Mouse (Mus musculus): Measurements from ENCODE around the gene A430033K04Rik. TPM values are rescaled to one million over a fixed set of nuclear protein-coding genes. Genes with fewer than 3 reads are reported as not detected.
A peak's percentile ranks its signal among the peaks of the same experiment; 100 is the strongest.

Gene A430033K04Rik
- polyA plus RNA-seq (2015; fragmentation: Nextera tagmentation; extraction: Ambion mirVana), result 14.5 and 14.7 TPM in 2 replicates

- H3K4me1 ChIP-seq (replicated peaks; ENCODE audit: control insufficient read depth, insufficient read depth, low read length), result peaks cover 9% of the 10 kb centered on the region
These were observed at the start of gene A430033K04Rik for GRCm38 (mm10) chr5:138622645-138623477. Gene A430033K04Rik, plus strand, starts transcription at chr5:138622859.

DNA sequence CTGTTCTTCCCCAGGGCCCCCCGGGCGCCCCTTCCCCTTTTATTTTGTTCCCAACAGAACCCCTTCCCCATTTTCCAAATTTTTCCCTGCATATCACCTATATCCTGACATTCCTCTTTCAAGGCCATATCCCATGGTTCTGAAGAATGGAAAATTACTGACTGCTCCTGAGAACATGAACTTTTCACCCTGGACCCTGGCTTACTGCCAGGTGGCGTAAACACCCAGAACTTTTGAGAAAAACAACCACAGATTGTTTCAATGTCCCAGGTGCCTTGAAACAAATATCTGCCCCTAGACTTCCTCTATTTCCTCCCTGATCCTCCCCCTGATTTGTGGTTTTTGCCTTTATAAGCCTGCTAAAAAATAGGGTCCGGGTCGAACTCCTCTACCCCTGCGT lies 35.3 kb upstream of the A430033K04Rik start:
- H3K4me1 ChIP-seq (replicated peaks; ENCODE audit: control insufficient read depth, insufficient read depth, low read length), result no peaks in the 10 kb centered on the region
- no peak overlapping the region for H3K4me2 ChIP-seq (ENCODE audit: low read depth, low read length)
- no peak for ATAC-seq (ENCODE audit: low read depth)
- no peaks in the 10 kb centered on the region for H3K36me3 ChIP-seq (ENCODE audit: control insufficient read depth, insufficient read depth, low read length)
- no peaks in the 10 kb centered on the region for H3K27me3 ChIP-seq (ENCODE audit: control insufficient read depth, insufficient read depth, low read depth, low read length)
- peaks cover 9% of the 10 kb centered on the region for H3K9me3 ChIP-seq (ENCODE audit: control insufficient read depth, low read length)
- no peak overlapping the region for H3K27ac ChIP-seq (ENCODE audit: low read length)
- H3K4me3 ChIP-seq (ENCODE audit: low read length), result no peak overlapping the region
- WGBS, result 75% methylated on average over 6 of the region's 6 CpGs
- H3K9ac ChIP-seq (ENCODE audit: low read length), result no peak overlapping the region

More at GRCm38 (mm10) chr5:138622645-138623477, at the start of gene A430033K04Rik:
- H3K4me2 ChIP-seq (ENCODE audit: low read depth, low read length), result peak within 1 kb of the TSS; percentile 76
- ATAC-seq (ENCODE audit: low read depth), result peak; percentile 94
- H3K27me3 ChIP-seq (ENCODE audit: control insufficient read depth, insufficient read depth, low read depth, low read length), result no peaks in the 10 kb centered on the region
- peak within 1 kb of the TSS; percentile 81 for H3K4me3 ChIP-seq (ENCODE audit: low read length)
- peaks cover 4% of the 10 kb centered on the region for H3K9me3 ChIP-seq (ENCODE audit: control insufficient read depth, low read length)
- H3K27ac ChIP-seq (ENCODE audit: low read length), result peak within 1 kb of the TSS; percentile 88
- H3K9ac ChIP-seq (ENCODE audit: low read length), result peak within 1 kb of the TSS; percentile 87
- WGBS, result under 1% methylated on average over 30 of the region's 30 CpGs
- peaks cover 5% of the 10 kb centered on the region for H3K36me3 ChIP-seq (ENCODE audit: control insufficient read depth, insufficient read depth, low read length)

DNA sequence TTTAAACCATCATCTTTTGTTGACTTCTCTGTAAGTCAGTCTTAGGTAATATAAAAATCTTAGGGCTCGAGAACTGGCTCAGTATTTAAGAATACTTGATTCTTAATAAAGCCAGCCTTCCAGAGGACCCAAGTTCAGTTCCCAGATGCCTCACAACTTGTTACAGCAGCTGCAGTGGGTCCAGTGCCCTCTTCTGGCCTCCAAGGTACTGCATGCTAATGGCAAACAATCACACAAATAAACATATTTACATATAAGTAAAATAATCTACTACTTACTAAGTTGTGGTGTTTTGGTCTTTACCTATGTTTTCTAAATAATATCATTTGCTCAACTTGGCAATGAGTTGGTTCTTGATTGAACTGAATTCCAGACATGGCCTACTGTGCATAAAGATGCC lies 4.3 kb upstream of the A430033K04Rik start:
- peaks cover 28% of the 10 kb centered on the region for H3K9me3 ChIP-seq (ENCODE audit: control insufficient read depth, low read length)
- H3K36me3 ChIP-seq (ENCODE audit: control insufficient read depth, insufficient read depth, low read length), result peaks cover 48% of the 10 kb centered on the region
- no peak overlapping the region for H3K27ac ChIP-seq (ENCODE audit: low read length)
- H3K4me2 ChIP-seq (ENCODE audit: low read depth, low read length), result peak overlapping the region; percentile 43
- no peak for ATAC-seq (ENCODE audit: low read depth)
- H3K4me1 ChIP-seq (replicated peaks; ENCODE audit: control insufficient read depth, insufficient read depth, low read length), result peaks cover 4% of the 10 kb centered on the region; the same call in 1 of the 2 replicates
- no peak overlapping the region for H3K9ac ChIP-seq (ENCODE audit: low read length)
- no peaks in the 10 kb centered on the region for H3K27me3 ChIP-seq (ENCODE audit: control insufficient read depth, insufficient read depth, low read depth, low read length)
- WGBS, result 88% methylated on average over 1 of the region's 1 CpGs
- peak overlapping the region; percentile 28 for H3K4me3 ChIP-seq (ENCODE audit: low read length)

GRCm38 (mm10) chr5:138619211-138620128 lies 3.2 kb upstream of the A430033K04Rik start, which contains the start of gene Zfp68:
Gene Zfp68, minus strand, starts transcription at chr5:138619761.
- Histone ChIP-seq H3K27ac (ENCODE audit: low read length) (peak within 1 kb of the TSS; percentile 98), H3K4me2 (ENCODE audit: low read depth, low read length) (peak within 1 kb of the TSS; percentile 54), H3K27me3 (ENCODE audit: control insufficient read depth, insufficient read depth, low read depth, low read length) (no peaks in the 10 kb centered on the region), H3K4me3 (ENCODE audit: low read length) (peak within 1 kb of the TSS; percentile 81), H3K9ac (ENCODE audit: low read length) (peak within 1 kb of the TSS; percentile 97), H3K36me3 (ENCODE audit: control insufficient read depth, insufficient read depth, low read length) (peaks cover 37% of the 10 kb centered on the region), H3K9me3 (ENCODE audit: control insufficient read depth, low read length) (peaks cover 21% of the 10 kb centered on the region), H3K4me1 (replicated peaks; ENCODE audit: control insufficient read depth, insufficient read depth, low read length) (peaks cover 9% of the 10 kb centered on the region)
- under 1% methylated on average over 42 of the region's 43 CpGs for WGBS
- peak; percentile 96 for ATAC-seq (ENCODE audit: low read depth)

DNA sequence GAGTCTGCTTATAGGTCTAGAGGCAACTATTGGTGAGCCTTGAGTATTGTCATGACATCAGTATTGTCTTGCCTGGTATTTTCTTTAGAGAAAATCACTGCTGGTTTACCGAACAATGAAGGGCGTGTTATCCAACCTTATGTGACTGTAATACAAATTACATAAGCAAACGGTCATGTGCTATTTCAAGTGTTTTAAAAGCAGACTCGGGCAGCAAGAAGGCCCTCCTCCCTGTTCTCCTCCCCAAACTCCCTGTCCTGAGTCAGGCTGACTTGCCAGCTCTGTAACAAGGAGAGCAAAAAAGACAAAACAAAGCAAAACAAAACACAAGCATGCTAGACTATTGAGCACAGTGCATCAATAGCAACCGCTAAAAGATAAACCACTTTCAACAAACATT lies 1.8 kb upstream of the A430033K04Rik start:
- no peak overlapping the region for H3K9ac ChIP-seq (ENCODE audit: low read length)
- no peak overlapping the region for H3K4me3 ChIP-seq (ENCODE audit: low read length)
- WGBS, result 65% methylated on average over 5 of the region's 5 CpGs
- no peaks in the 10 kb centered on the region for H3K27me3 ChIP-seq (ENCODE audit: control insufficient read depth, insufficient read depth, low read depth, low read length)
- H3K9me3 ChIP-seq (ENCODE audit: control insufficient read depth, low read length), result peaks cover 20% of the 10 kb centered on the region
- no peak for ATAC-seq (ENCODE audit: low read depth)
- H3K4me1 ChIP-seq (replicated peaks; ENCODE audit: control insufficient read depth, insufficient read depth, low read length), result peaks cover 9% of the 10 kb centered on the region
- no peak overlapping the region for H3K4me2 ChIP-seq (ENCODE audit: low read depth, low read length)
- 0 out of 2 replicates have a peak overlapping the region, but pooled peaks have one; percentile 21 for H3K27ac ChIP-seq (ENCODE audit: low read length)
- H3K36me3 ChIP-seq (ENCODE audit: control insufficient read depth, insufficient read depth, low read length), result peaks cover 23% of the 10 kb centered on the region

DNA sequence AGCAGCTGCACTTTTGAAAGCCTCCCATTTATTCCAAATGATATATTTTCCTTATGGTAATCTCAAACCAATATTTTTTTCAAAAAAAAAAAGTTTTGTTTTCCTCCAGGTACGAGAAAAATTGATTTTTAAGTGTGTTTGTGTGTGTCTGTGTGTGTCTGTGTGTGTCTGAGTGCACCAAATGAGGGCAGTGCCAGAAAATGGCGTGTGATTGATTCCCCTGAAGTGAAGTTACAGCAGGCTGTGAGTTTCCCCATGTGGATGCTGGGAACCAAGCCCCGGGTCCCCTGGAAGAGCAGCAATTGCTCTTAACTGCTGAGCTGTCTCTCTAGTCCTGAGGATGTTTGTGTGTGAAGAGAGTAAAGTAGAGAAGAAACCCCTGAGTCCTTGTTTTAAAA lies 818 bp downstream of the A430033K04Rik start:
- H3K36me3 ChIP-seq (ENCODE audit: control insufficient read depth, insufficient read depth, low read length), result no peaks in the 10 kb centered on the region
- ATAC-seq (ENCODE audit: low read depth), result no peak
- H3K4me3 ChIP-seq (ENCODE audit: low read length), result peak overlapping the region; percentile 81
- 6% methylated on average over 3 of the region's 3 CpGs for WGBS
- H3K9me3 ChIP-seq (ENCODE audit: control insufficient read depth, low read length), result no peaks in the 10 kb centered on the region
- peak overlapping the region; percentile 76 for H3K4me2 ChIP-seq (ENCODE audit: low read depth, low read length)
- no peak overlapping the region; the same call in 1 of the 2 replicates for H3K27ac ChIP-seq (ENCODE audit: low read length)
- no peaks in the 10 kb centered on the region for H3K27me3 ChIP-seq (ENCODE audit: control insufficient read depth, insufficient read depth, low read depth, low read length)
- H3K9ac ChIP-seq (ENCODE audit: low read length), result peak overlapping the region; percentile 87
- H3K4me1 ChIP-seq (replicated peaks; ENCODE audit: control insufficient read depth, insufficient read depth, low read length), result peaks cover 9% of the 10 kb centered on the region

GRCm38 (mm10) chr5:138636486-138636885 lies 13.8 kb downstream of the A430033K04Rik start:
- Histone ChIP-seq H3K4me2 (ENCODE audit: low read depth, low read length) (no peak overlapping the region), H3K27me3 (ENCODE audit: control insufficient read depth, insufficient read depth, low read depth, low read length) (no peaks in the 10 kb centered on the region), H3K9me3 (ENCODE audit: control insufficient read depth, low read length) (no peaks in the 10 kb centered on the region), H3K4me3 (ENCODE audit: low read length) (no peak overlapping the region), H3K4me1 (replicated peaks; ENCODE audit: control insufficient read depth, insufficient read depth, low read length) (no peaks in the 10 kb centered on the region), H3K27ac (ENCODE audit: low read length) (no peak overlapping the region), H3K9ac (ENCODE audit: low read length) (no peak overlapping the region), H3K36me3 (ENCODE audit: control insufficient read depth, insufficient read depth, low read length) (peaks cover 10% of the 10 kb centered on the region)
- WGBS, result 87% methylated on average over 2 of the region's 2 CpGs
- no peak for ATAC-seq (ENCODE audit: low read depth)

DNA sequence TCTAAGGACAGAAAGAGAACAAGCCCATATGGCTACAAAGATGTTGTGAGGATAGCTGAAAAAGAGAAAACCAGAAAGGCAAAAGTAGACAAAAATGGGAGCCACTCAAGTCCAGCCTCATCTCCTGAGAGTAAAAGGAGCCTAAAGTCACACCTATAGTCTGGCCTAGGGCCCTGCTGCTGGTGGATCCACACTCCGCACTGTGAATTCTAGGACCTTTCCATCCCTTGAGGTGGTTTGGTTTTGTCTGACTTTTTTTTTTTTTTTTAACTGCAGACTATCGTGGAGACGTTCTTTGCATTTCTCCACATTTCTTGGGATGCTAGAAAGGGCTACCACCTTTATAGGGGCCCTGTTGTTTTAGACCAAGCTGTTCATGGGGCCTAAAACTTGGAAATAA lies 18.4 kb downstream of the A430033K04Rik start:
- 85% methylated on average over 3 of the region's 3 CpGs for WGBS
- Histone ChIP-seq H3K27me3 (ENCODE audit: control insufficient read depth, insufficient read depth, low read depth, low read length) (no peaks in the 10 kb centered on the region), H3K27ac (ENCODE audit: low read length) (no peak overlapping the region), H3K4me2 (ENCODE audit: low read depth, low read length) (no peak overlapping the region), H3K9ac (ENCODE audit: low read length) (no peak overlapping the region), H3K4me1 (replicated peaks; ENCODE audit: control insufficient read depth, insufficient read depth, low read length) (no peaks in the 10 kb centered on the region), H3K9me3 (ENCODE audit: control insufficient read depth, low read length) (no peaks in the 10 kb centered on the region), H3K36me3 (ENCODE audit: control insufficient read depth, insufficient read depth, low read length) (peaks cover 20% of the 10 kb centered on the region), H3K4me3 (ENCODE audit: low read length) (no peak overlapping the region)
- no peak for ATAC-seq (ENCODE audit: low read depth)

DNA sequence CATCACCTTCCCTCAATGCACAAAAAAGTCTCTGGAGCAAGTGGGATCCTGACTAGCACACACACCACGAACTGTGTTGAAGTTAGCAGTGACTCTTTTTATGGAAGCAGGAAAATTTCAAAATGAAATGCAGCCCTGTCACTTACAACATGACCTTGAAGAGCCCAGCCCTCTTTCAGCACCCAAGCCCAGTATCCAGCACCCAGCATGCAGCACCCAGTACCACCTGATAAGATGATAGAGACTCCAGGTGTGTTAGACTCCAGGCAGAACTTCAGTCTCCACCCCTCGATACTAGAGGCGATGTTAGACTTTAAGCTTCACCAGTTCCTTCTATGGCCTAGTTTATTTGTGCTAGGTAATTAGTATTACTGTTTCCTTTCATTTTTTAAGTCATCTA lies 19.1 kb downstream of the A430033K04Rik start:
- Histone ChIP-seq H3K9ac (ENCODE audit: low read length) (no peak overlapping the region), H3K4me2 (ENCODE audit: low read depth, low read length) (no peak overlapping the region), H3K4me3 (ENCODE audit: low read length) (no peak overlapping the region), H3K4me1 (replicated peaks; ENCODE audit: control insufficient read depth, insufficient read depth, low read length) (no peaks in the 10 kb centered on the region), H3K27ac (ENCODE audit: low read length) (no peak overlapping the region), H3K9me3 (ENCODE audit: control insufficient read depth, low read length) (no peaks in the 10 kb centered on the region), H3K36me3 (ENCODE audit: control insufficient read depth, insufficient read depth, low read length) (peaks cover 22% of the 10 kb centered on the region), H3K27me3 (ENCODE audit: control insufficient read depth, insufficient read depth, low read depth, low read length) (no peaks in the 10 kb centered on the region)
- 93% methylated on average over 3 of the region's 3 CpGs for WGBS
- ATAC-seq (ENCODE audit: low read depth), result no peak
